Mouse (Mus musculus) forebrain, embryonic 11.5 days (tissue): ENCODE measurements at regions not wholly inside any gene's neighbourhood (a gene's known extent, or its start where the extent isn't known, plus 50 kb on each side); places are given as distances from the start of the nearest gene placed in this dataset.

Experiments used
- ATAC-seq: fragments of 200-750 bp; cut with Nextera tagmentation; replicated peaks from 2 replicates; pipeline ENCODE4 v1.8.0; 2017; ENCODE audit warnings: moderate TSS enrichment; ENCODE audit not compliant: low FRiP score
- DNase-seq: peaks from one replicate; pipeline ENCODE4 v3.0.0-alpha.2; 2017; ENCODE audit warnings: low spot score
- H3K27ac ChIP-seq: fragments of 300-500 bp; sonication (generic); 2 replicates; pipeline ENCODE4 v1.5.1; 2014; ENCODE audit warnings: low read depth, low read length
- H3K27me3 ChIP-seq: fragments of 300-500 bp; sonication (generic); 2 replicates; pipeline ENCODE4 v1.6.1; 2014; ENCODE audit warnings: mild to moderate bottlenecking, low read length, mixed read lengths; ENCODE audit not compliant: control insufficient read depth, insufficient read depth
- H3K36me3 ChIP-seq: fragments of 300-500 bp; sonication (generic); 2 replicates; pipeline ENCODE4 v1.6.1; 2014; ENCODE audit warnings: mild to moderate bottlenecking, low read length, moderate library complexity, mixed read lengths; ENCODE audit not compliant: control insufficient read depth, insufficient read depth
- H3K4me1 ChIP-seq: fragments of 300-500 bp; sonication (generic); replicated peaks from 2 replicates; pipeline ENCODE4 v1.6.1; 2014; ENCODE audit warnings: low read length, mixed read lengths; ENCODE audit not compliant: control insufficient read depth, insufficient read depth
- H3K4me2 ChIP-seq: fragments of 300-500 bp; sonication (generic); 2 replicates; pipeline ENCODE4 v1.6.1; 2014; ENCODE audit warnings: low read depth, mild to moderate bottlenecking, low read length, moderate library complexity, mixed read lengths; ENCODE audit not compliant: severe bottlenecking
- H3K4me3 ChIP-seq: fragments of 300-500 bp; sonication (generic); 2 replicates; pipeline ENCODE4 v1.5.1; 2014; ENCODE audit warnings: low read depth, low read length
- H3K9ac ChIP-seq: fragments of 300-500 bp; sonication (generic); 2 replicates; pipeline ENCODE4 v1.6.1; 2014; ENCODE audit warnings: low read length
- H3K9me3 ChIP-seq: fragments of 300-500 bp; sonication (generic); 2 replicates; pipeline ENCODE4 v1.6.1; 2016; ENCODE audit warnings: low read length, mixed read lengths; ENCODE audit not compliant: control insufficient read depth
- WGBS: fragments of 180-500 bp; shearing (Covaris S2); extraction: QIAGEN DNeasy Blood & Tissue Kit; methylation state at CpG from one replicate; pipeline ENCODE4 v1.1.7; 2014; 5-methylcytosine and 5-hydroxymethylcytosine counted together

DNA sequence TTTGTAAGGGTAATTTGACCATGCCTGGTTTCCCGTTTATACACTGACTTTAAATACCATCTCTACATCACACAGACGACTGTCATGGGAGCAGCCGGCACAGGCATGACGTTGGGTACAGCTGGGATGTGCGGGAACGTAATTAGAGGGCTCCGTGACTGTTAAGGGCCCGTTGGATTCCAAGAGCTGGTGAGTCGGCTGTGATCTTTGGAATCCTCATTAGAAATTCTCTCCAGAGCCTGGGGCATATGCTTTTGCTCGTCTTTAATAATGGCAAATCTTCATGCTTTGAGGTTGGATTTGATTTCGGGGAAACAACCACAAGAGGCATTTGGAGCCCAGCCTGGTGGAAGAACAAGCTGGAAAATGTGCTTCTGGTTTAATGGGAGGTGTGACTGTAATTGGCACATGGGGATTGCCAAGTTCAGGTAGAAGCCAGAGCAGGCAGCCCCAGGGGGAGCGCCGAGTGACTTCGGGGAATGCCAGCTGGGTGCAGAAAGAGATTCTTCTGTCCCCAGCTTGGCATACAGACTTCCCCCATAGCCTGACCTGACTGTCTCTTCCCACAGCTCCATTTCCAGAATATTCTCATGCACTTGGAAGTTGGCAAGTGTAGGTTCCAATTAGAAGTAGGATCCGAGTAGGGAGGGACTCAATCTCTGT, 275.4 kb upstream of the 4930535I16Rik start:
- no peak overlapping the region for H3K9ac ChIP-seq
- ATAC-seq (no peak), DNase-seq (no peak)
- H3K36me3 ChIP-seq = no peaks in the 10 kb centered on the region
- H3K27ac ChIP-seq = no peak overlapping the region
- no peaks in the 10 kb centered on the region for H3K4me1 ChIP-seq
- peaks cover 2% of the 10 kb centered on the region; the same call in 1 of the 2 replicates for H3K27me3 ChIP-seq
- WGBS = 73% methylated on average over 15 of the region's 15 CpGs
- no peak overlapping the region for H3K4me2 ChIP-seq
- no peaks in the 10 kb centered on the region for H3K9me3 ChIP-seq
- H3K4me3 ChIP-seq = no peak overlapping the region

DNA sequence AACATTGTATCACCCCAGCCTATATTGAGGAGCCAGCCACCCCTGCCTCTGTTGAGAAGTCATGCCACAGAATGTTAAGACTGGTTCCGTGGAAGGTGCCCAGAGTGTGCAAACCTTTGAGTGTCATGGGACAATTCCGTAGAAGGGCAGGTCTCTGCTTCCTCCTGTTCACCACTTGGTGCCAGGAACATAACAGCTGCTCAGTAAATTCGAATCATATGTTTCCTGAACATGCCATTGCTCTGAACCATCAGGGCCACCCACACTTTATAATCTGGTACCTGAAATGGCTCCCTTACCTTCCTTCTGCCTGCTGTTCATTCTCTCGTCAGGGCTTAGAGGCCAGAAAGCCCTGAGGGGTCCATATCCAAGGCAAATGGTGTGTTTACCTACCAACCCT, 273.0 kb upstream of the 4930535I16Rik start:
- no peak overlapping the region for H3K27ac ChIP-seq
- no peak overlapping the region for H3K9ac ChIP-seq
- H3K4me1 ChIP-seq = peaks cover 5% of the 10 kb centered on the region
- ATAC-seq (no peak), DNase-seq (no peak)
- H3K4me2 ChIP-seq = no peak overlapping the region
- H3K9me3 ChIP-seq = no peaks in the 10 kb centered on the region
- peaks cover 2% of the 10 kb centered on the region; the same call in 1 of the 2 replicates for H3K27me3 ChIP-seq
- no peaks in the 10 kb centered on the region for H3K36me3 ChIP-seq
- H3K4me3 ChIP-seq = no peak overlapping the region
- WGBS = 85% methylated on average over 4 of the region's 4 CpGs

DNA sequence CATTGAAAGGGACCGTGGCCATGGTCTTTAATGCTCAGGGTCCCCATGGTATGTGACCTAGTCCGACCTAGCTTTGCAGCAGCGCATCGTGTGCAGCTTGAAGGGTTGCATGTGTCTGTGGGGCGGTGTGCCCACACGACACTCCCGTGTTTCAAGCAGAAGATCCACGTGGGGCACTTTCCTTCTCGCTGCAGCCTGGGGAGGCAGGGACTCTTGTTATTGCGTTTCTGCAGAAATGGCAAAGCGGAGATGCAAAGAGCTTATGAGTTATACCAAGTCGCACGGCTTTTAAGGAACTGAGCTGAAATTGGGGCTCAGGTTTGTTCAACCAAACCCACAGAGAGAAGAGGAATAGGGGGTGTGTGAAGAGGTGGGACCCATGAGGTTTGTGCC, 272.2 kb upstream of the 4930535I16Rik start:
- Histone ChIP-seq H3K9me3 (no peaks in the 10 kb centered on the region), H3K9ac (no peak overlapping the region), H3K4me2 (no peak overlapping the region), H3K36me3 (no peaks in the 10 kb centered on the region), H3K4me3 (no peak overlapping the region), H3K27ac (no peak overlapping the region), H3K27me3 (peaks cover 2% of the 10 kb centered on the region; the same call in 1 of the 2 replicates), H3K4me1 (peaks cover 5% of the 10 kb centered on the region)
- no peak for DNase-seq
- no peak for ATAC-seq
- 90% methylated on average over 13 of the region's 13 CpGs for WGBS

DNA sequence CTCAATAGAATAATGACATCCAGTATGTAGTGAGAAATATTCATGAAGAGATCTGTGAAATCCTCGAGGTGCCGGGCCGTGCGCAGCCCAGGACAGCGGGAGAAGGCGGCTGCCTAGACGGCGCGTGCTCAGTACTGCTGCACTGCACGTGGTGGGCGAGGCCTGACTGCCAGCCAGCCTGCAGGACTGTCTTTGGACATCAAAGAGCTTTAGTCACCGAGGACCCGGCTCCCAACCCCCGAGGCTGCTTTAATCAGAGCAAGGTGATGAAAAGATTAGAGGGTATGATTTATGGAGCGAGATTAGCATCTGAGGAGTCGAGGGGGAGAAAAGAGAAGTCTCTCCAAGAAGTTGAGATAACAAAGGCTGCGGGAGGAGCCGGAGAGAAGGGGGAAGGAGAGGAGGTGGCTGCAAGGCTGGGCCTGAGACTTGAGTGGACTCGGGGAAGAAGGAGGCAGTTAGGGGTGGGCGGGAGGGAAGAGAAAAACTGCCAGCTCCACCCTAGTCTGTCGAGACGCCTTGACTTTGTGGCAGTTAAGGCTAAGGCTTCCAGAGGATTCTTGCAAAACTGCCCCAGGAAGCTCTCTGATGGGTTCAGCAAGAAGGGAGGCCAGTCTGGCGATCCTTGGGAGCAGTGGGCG, 271.6 kb upstream of the 4930535I16Rik start:
- Histone ChIP-seq H3K4me2 (no peak overlapping the region), H3K27ac (no peak overlapping the region)

DNA sequence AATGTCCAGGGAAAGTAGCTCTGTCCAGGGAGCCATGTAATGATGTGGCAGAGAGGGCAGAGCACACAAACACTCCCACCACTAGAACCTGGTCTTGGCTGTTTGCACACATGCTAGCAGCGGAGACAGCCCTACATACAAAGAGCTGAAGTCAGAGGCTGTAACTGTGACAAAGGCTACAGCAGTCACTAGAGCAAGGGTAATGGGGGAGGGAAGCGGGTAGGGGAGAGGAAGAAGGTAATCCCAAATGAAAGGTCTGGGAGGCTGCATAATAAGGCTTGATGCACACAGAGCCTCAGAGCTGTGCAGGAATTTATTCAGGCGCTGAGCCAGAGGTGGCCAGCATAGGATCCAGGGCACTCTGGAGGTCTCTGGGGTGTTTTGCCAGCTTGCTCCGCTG, 269.3 kb upstream of the 4930535I16Rik start:
- Histone ChIP-seq H3K4me2 (no peak overlapping the region), H3K4me3 (no peak overlapping the region), H3K36me3 (no peaks in the 10 kb centered on the region), H3K27me3 (peaks cover 2% of the 10 kb centered on the region; the same call in 1 of the 2 replicates), H3K9me3 (no peaks in the 10 kb centered on the region), H3K27ac (no peak overlapping the region), H3K9ac (no peak overlapping the region), H3K4me1 (peaks cover 5% of the 10 kb centered on the region)
- DNase-seq = no peak
- peak; percentile 56; the same call in 1 of the 2 replicates for ATAC-seq
- WGBS = 20% methylated on average over 4 of the region's 4 CpGs

More for the DNA sequence above, 271.6 kb upstream of the 4930535I16Rik start:
- Histone ChIP-seq H3K36me3 (no peaks in the 10 kb centered on the region), H3K4me3 (no peak overlapping the region), H3K9ac (no peak overlapping the region), H3K27me3 (peaks cover 2% of the 10 kb centered on the region; the same call in 1 of the 2 replicates), H3K9me3 (no peaks in the 10 kb centered on the region), H3K4me1 (peaks cover 5% of the 10 kb centered on the region)
- WGBS = 48% methylated on average over 24 of the region's 24 CpGs
- ATAC-seq (no peak), DNase-seq (no peak)

DNA sequence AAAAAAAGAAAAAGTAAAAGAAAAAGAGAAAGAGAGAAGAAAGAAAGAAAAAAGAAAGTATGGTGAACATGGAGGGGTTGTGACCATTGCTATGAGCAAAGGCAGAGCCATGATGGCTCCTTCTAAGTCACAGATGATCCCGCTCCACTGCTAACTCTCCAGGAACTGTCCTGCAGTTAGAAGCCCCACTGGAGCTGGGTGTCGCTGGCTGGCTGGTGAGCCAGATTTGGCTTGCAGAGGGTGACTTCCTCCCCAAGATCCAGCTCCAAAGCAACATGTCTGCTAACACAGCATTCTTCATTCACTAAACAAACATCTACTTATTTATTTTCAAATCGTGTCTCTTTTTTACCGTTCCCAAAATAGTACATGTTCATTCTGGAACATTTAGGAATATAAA, 263.5 kb upstream of the 4930535I16Rik start:
- no peak overlapping the region for H3K27ac ChIP-seq
- WGBS = 93% methylated on average over 4 of the region's 4 CpGs
- ATAC-seq = no peak
- H3K4me1 ChIP-seq = peaks cover 2% of the 10 kb centered on the region; the same call in 1 of the 2 replicates
- H3K9me3 ChIP-seq = no peaks in the 10 kb centered on the region
- H3K9ac ChIP-seq = no peak overlapping the region
- H3K4me2 ChIP-seq = no peak overlapping the region
- H3K36me3 ChIP-seq = no peaks in the 10 kb centered on the region
- H3K27me3 ChIP-seq = peaks cover 5% of the 10 kb centered on the region
- no peak overlapping the region for H3K4me3 ChIP-seq
- DNase-seq = no peak

DNA sequence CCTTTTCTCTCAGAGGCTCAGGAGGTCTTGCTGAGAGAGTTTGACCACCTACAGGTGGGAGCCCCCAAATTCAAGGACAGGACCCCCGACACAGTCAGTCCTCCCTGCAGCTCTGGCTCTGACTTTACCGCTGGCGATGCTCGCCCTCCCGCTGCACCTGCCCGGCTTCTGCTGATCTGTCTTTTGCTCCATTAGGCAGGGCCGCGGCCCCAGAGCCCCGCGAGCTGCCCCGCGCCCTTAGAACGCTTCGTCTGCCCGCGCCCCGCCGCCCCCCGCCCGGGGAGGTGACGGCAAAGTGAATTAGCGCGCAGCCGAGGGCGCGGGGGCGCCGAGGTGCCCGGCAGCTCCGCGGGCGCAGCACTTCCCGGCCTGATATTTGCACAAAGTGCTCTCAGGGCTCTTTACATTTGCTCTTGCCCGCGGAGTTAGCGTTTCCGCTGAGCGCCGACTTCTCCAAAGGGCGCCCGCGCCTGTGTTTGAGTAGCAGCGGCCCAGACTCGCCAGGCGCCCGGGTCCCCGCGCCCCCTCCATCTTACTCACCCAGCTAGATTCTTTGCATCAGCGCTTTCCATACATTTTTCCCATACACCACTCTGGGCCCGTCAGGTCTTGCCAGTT, 260.7 kb upstream of the 4930535I16Rik start:
- H3K4me3 ChIP-seq = peak overlapping the region; percentile 39
- H3K4me1 ChIP-seq = peaks cover 2% of the 10 kb centered on the region; the same call in 1 of the 2 replicates
- DNase-seq (peak; percentile 70), ATAC-seq (no peak)
- H3K4me2 ChIP-seq = peak overlapping the region; percentile 88
- no peaks in the 10 kb centered on the region for H3K36me3 ChIP-seq
- H3K9ac ChIP-seq = peak overlapping the region; percentile 52
- WGBS = under 1% methylated on average over 50 of the region's 50 CpGs
- H3K27me3 ChIP-seq = peaks cover 5% of the 10 kb centered on the region
- no peaks in the 10 kb centered on the region for H3K9me3 ChIP-seq
- H3K27ac ChIP-seq = no peak overlapping the region

DNA sequence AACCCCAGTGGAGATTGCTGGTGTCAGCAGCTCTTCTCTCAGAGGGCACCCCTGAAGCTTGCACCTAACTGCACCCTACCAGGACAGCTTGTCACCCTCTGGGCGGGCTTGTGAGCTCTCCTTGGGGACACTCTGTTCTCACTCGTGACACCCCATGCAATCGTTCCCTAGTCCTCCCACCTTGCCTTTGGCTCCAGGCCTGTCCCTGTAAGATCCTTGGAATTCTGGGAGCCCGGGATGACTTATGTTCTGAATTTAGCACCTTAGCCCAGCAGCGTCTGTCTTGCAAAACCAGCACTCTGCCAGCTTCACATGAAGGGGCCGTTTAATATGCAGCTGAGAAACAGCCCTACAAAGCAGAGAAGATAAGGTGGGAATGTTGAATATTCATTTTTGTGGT, 257.7 kb upstream of the 4930535I16Rik start:
- Histone ChIP-seq H3K9me3 (no peaks in the 10 kb centered on the region), H3K27ac (no peak overlapping the region), H3K4me3 (no peak overlapping the region), H3K4me2 (no peak overlapping the region), H3K27me3 (peaks cover 5% of the 10 kb centered on the region), H3K4me1 (peaks cover 2% of the 10 kb centered on the region; the same call in 1 of the 2 replicates), H3K9ac (no peak overlapping the region), H3K36me3 (no peaks in the 10 kb centered on the region)
- 72% methylated on average over 6 of the region's 6 CpGs for WGBS
- ATAC-seq (no peak), DNase-seq (no peak)
